Mouse (Mus musculus) ES-Bruce4 (cell line): Measurements from ENCODE around the gene Sfta2. TPM values are rescaled to one million over a fixed set of nuclear protein-coding genes. Genes with fewer than 3 reads are reported as not detected.

ENCODE experiments used
- H3K27ac ChIP-seq: 2 replicates; pipeline ENCODE4 v1.5.1; 2012; ENCODE audit warnings: low read length, inconsistent platforms; ENCODE audit not compliant: insufficient read depth
- H3K27me3 ChIP-seq: 2 replicates; pipeline ENCODE4 v1.6.1; 2012; ENCODE audit warnings: mild to moderate bottlenecking, low read length, inconsistent platforms; ENCODE audit not compliant: control insufficient read depth, poor library complexity, insufficient read depth, severe bottlenecking
- H3K36me3 ChIP-seq: 2 replicates; pipeline ENCODE4 v1.6.1; 2012; ENCODE audit warnings: inconsistent platforms, mild to moderate bottlenecking, low read length, moderate library complexity; ENCODE audit not compliant: control insufficient read depth, poor library complexity, insufficient read depth, severe bottlenecking
- H3K4me1 ChIP-seq: one replicate; pipeline ENCODE4 v1.8.1; 2011; ENCODE audit warnings: low read length; ENCODE audit not compliant: control insufficient read depth, insufficient read depth
- H3K4me3 ChIP-seq: 2 replicates; pipeline ENCODE4 v1.5.1; 2011; ENCODE audit warnings: low read depth, mild to moderate bottlenecking, low read length
- H3K9ac ChIP-seq: 2 replicates; pipeline ENCODE4 v1.6.1; 2012; ENCODE audit warnings: low read depth, mild to moderate bottlenecking, inconsistent platforms; ENCODE audit not compliant: poor library complexity, severe bottlenecking
- H3K9me3 ChIP-seq: replicated peaks from 2 replicates; pipeline ENCODE4 v1.6.1; 2012; ENCODE audit warnings: mild to moderate bottlenecking, low read length, inconsistent platforms; ENCODE audit not compliant: control insufficient read depth, poor library complexity, insufficient read depth, severe bottlenecking
- CTCF ChIP-seq: IDR thresholded peaks from one replicate; pipeline ENCODE4 v1.8.1; 2011; ENCODE audit warnings: low read depth, low read length
- EP300 ChIP-seq: IDR thresholded peaks from 2 replicates; pipeline ENCODE4 v1.6.1; 2011; ENCODE audit warnings: low read depth, low read length; ENCODE audit not compliant: insufficient read depth
- POLR2A ChIP-seq: IDR thresholded peaks from one replicate; pipeline ENCODE4 v1.8.1; 2011; ENCODE audit warnings: low read length; ENCODE audit not compliant: insufficient read depth
- polyA plus RNA-seq: library from polyadenylated mRNA; stranded (reverse); fragments of >200 nt; gene quantifications from 2 replicates; pipeline ENCODE4 v1.2.4, GENCODE M21; 2011; ENCODE audit warnings: low read depth; ENCODE audit not compliant: missing spikeins, insufficient read depth, insufficient read length

Gene Sfta2
- polyA plus RNA-seq, 1 experiment, result not detected

DNA sequence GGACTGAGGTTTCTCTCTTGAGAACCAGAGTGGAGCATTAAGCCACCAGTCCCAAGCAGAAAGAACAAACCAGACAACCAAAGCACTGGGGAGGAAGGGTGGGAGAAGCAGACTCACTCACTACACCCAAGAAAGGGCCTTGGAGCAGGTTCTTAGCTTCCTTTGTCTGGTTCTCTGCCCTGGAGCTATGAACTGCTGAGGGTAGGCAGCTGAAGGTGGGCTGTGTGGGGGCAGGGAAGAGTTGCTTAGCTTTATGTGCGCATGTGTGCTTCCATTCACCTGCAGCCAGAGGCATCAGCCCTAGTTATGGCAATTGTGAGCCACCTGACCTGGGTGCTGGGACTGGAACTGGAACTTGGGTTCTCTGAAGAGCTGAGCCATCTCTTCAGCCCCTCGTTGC, 51.7 kb downstream of the Sfta2 start:
- peak overlapping the region; percentile 31 for H3K27ac ChIP-seq

DNA sequence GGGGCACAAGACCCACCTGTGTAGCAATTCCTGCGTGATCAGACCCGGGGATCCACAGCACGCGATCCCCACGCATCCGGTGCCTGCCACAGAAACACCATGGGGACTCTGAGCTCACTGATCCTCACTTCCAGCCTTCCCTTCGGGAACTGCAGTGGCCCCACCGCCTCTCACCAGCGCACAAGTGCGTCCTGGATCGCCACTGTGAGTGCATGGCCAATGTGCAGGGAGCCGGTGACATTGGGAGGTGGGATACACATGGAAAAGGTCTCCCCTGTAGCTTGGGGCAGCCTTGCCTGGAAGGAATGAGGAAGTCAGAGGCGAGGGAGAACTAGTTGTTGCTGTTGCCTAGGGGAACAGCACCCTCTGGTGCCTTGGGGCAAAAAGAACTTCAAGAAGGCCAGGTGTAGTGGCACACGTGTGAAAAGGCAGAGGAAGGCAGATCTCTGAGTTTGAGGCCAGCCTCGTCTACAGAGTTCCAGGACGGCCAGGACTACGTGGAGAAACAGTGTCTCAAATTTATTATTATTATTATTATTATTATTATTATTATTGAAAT, 64.7 kb downstream of the Sfta2 start:
- TF ChIP-seq EP300 (no peak), CTCF (peak; percentile 43)
- no peaks in the 10 kb centered on the region for H3K9me3 ChIP-seq
- H3K27ac ChIP-seq, result no peak overlapping the region
- peak overlapping the region; percentile 71; the same call in 1 of the 2 replicates for H3K9ac ChIP-seq
- H3K4me1 ChIP-seq, result peaks cover 3% of the 10 kb centered on the region
- peaks cover 6% of the 10 kb centered on the region; the same call in 1 of the 2 replicates for H3K36me3 ChIP-seq
- H3K4me3 ChIP-seq, result peak overlapping the region; percentile 18; the same call in 1 of the 2 replicates
- no peaks in the 10 kb centered on the region for H3K27me3 ChIP-seq

More for the DNA sequence above, 51.7 kb downstream of the Sfta2 start:
- peaks cover 3% of the 10 kb centered on the region for H3K36me3 ChIP-seq
- peaks cover 6% of the 10 kb centered on the region for H3K4me1 ChIP-seq
- no peak overlapping the region for H3K9ac ChIP-seq
- H3K4me3 ChIP-seq, result no peak overlapping the region
- peak; percentile 67; the same call in 1 of the 2 replicates for TF ChIP-seq EP300
- no peak for TF ChIP-seq CTCF
- no peaks in the 10 kb centered on the region; the same call in 1 of the 2 replicates for H3K27me3 ChIP-seq
- no peaks in the 10 kb centered on the region for H3K9me3 ChIP-seq

DNA sequence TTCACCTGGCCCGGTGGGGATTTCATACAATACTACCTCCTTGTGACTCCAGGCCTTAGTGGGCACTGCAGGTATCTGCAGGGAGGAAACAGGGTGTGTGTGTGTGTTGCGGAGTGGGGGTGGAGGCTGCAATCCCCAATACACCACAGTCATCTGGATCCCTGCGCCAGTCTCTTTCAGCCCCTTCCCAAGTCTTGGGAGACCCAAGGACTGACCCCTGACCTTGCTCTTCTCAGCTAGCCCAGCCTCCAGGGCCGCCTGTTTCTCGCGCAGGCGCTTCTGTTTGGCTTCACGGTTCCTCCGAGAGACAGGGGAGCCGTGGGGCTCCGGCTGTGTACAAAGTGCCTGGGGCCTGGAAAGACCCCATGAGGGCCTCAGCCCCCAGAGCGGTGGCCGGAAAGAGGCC, 65.5 kb downstream of the Sfta2 start:
- TF ChIP-seq EP300 (no peak), CTCF (no peak), POLR2A (no peak)
- H3K36me3 ChIP-seq, result peaks cover 2% of the 10 kb centered on the region; the same call in 1 of the 2 replicates
- no peaks in the 10 kb centered on the region for H3K27me3 ChIP-seq
- peak overlapping the region; percentile 79 for H3K4me3 ChIP-seq
- H3K27ac ChIP-seq, result peak overlapping the region; percentile 27
- peaks cover 3% of the 10 kb centered on the region for H3K4me1 ChIP-seq
- no peaks in the 10 kb centered on the region for H3K9me3 ChIP-seq
- peak overlapping the region; percentile 71 for H3K9ac ChIP-seq

DNA sequence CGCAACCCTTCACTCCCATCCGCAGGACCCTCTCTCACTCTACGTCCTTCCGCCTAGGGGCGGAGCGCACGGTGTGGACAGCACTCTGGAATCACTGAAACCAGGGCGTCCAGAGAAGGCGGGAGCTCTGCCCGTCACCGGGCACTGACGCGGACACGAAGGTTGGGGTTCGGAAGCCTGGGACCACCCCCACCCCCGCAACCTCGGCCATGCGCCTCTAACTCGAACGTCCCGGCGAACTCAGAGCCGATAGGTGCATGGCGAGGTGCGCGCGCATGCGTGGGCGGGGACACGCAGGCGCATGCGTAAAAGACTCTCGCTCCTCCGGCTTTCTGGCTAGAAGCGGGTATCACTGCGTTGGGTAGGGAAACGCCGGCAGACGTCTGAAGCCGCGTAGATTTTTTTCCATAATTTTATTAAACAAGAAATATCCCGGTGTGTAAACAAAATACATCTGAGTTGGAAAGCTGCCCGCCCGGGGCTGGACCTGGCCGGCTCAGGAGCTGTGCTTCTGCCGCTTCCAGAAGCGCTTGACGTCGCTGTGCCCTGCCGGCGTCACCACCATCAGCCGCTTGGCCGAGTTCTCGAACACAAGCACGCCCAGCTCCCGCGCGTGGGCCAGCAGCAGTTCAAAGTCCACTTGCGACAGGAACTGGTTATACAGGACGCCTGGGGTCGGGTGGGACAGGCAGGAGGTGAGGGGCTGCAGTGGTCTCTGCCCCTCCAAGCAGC, 66.2 kb downstream of the Sfta2 start, which contains the start of gene Vars2:
Gene Vars2, minus strand, starts transcription at position 259 of the 732 bp plus-strand sequence.
- H3K27me3 ChIP-seq, result no peaks in the 10 kb centered on the region
- H3K4me1 ChIP-seq, result peaks cover 3% of the 10 kb centered on the region
- H3K9me3 ChIP-seq, result no peaks in the 10 kb centered on the region
- H3K4me3 ChIP-seq, result peak within 1 kb of the TSS; percentile 79
- peak; percentile 60 for TF ChIP-seq POLR2A
- TF ChIP-seq EP300, result no peak
- H3K36me3 ChIP-seq, result peaks cover 2% of the 10 kb centered on the region; the same call in 1 of the 2 replicates
- H3K9ac ChIP-seq, result peak within 1 kb of the TSS; percentile 71
- H3K27ac ChIP-seq, result peak within 1 kb of the TSS; percentile 27

DNA sequence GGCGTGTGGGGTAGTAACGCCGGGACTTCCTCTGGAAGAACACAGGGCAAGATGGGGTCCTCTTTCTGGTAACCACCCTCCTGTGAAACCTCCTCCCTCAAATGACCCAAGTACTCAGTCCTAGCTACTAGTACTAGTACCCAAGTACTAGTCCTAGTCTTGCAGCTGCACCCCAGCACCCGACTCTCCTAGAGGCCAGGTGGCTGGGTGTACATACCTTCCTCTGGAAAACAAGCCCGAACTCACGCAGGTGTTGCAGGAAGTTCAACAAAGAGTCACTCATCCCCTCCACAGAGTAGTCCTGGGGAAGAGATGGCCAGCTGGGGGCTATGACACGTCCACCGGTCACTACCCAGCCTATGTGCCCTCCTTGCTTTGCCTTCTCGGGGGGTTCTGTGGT, 68.4 kb downstream of the Sfta2 start:
- Histone ChIP-seq H3K4me3 (no peak overlapping the region), H3K27ac (no peak overlapping the region), H3K9ac (no peak overlapping the region), H3K4me1 (peaks cover 3% of the 10 kb centered on the region), H3K36me3 (no peaks in the 10 kb centered on the region; the same call in 1 of the 2 replicates), H3K27me3 (no peaks in the 10 kb centered on the region), H3K9me3 (no peaks in the 10 kb centered on the region)
- no peak for TF ChIP-seq CTCF
- no peak for TF ChIP-seq EP300
- TF ChIP-seq POLR2A, result no peak

DNA sequence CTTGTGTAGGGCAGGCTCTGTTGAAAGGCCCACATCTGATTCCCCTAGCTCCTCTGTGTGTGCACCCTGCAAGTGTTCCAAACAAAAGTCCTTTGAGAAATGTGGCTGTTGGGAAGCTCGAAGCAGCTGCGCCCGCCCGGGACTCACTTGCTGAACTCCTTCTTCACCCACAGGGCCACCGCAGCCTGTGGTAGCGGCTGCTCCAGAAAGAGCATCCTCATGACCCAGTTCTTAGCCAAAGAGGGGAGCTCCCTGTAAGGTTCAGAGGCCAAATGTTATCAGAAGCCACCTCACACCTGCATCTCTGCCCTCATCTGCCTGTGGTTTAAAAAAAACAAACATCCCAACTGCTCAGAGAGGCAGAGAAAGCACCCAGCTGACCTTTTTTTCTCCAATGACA, 70.5 kb downstream of the Sfta2 start:
- Histone ChIP-seq H3K9ac (no peak overlapping the region), H3K4me3 (no peak overlapping the region), H3K27ac (no peak overlapping the region), H3K4me1 (no peaks in the 10 kb centered on the region), H3K36me3 (no peaks in the 10 kb centered on the region; the same call in 1 of the 2 replicates), H3K9me3 (no peaks in the 10 kb centered on the region), H3K27me3 (no peaks in the 10 kb centered on the region)
- TF ChIP-seq POLR2A (no peak), EP300 (no peak), CTCF (no peak)
